Mouse (Mus musculus) right cerebral cortex, postnatal 36 days (tissue): ENCODE data around the gene Robo4.
A peak's percentile ranks its signal among the peaks of the same experiment; 100 is the strongest.

Experiments used
- DNase-seq, 2 experiments: peaks; one replicate each; pipeline ENCODE4 v3.0.0; 2022; ENCODE audit warnings: low spot score in 2 of 2, mixed read lengths in 1 of 2

Gene Robo4

DNA sequence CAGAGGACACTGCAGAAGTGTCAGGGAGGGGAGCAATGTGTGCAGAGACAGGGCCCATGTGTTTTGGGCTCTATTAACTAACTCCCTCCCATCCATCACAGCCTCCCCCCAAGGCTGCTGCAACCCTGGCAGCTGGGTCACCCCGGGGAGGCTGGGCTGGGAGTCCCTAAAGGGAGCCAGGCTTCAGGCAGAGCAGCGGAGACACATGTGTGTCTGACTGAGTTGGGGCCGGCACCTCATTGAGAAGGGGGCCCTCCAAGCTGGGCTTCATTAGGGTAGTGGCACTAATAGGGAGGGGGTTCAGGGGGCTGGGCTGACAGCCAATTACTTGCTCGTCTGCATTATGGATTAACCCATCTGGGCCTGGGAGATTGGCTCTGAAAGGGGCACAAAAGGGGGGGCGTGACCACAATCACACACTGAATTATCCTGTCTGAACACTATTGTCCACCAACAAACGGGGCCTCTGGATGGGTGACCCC is 52.4 kb downstream of the Robo4 start:
- DNase-seq: no peak

DNA sequence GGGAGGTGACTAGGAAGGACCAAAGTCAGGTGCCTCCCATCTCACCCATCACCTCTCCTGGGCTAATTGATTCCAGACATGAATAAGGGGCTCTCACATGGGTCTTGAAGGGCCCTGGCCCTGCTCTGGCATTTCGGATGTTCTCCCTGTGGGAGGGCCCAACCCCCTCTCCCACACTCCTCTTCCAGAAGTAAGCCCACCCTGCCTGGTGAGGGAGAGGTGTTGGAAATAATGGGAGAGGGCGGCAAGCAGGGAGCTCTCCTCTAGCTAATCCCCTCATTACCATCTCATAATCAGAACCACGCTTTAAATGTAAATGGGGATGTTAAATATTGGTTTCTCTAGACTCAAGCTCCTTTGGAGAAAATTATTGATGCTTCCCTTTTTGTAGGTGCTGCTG is 53.3 kb downstream of the Robo4 start:
- no peak for DNase-seq

DNA sequence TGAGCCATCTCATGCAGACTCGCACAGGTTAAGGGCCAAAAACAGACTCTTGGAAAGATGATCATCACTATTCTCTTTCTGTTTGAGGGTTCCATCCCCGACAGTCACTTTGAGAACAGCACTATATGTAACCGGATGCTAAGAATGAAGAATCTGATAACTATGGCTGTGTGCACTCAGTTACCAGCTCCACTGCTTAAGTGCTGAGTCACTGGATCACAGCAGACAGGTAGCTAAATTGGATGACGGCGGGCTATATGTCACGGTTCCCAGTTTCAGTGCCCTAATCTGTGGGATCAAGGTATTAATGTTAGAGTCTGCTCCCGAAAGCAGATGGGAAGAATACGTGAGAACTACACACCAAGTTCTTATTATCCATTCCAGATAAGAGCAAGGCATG is 54.2 kb downstream of the Robo4 start:
- DNase-seq: no peak

DNA sequence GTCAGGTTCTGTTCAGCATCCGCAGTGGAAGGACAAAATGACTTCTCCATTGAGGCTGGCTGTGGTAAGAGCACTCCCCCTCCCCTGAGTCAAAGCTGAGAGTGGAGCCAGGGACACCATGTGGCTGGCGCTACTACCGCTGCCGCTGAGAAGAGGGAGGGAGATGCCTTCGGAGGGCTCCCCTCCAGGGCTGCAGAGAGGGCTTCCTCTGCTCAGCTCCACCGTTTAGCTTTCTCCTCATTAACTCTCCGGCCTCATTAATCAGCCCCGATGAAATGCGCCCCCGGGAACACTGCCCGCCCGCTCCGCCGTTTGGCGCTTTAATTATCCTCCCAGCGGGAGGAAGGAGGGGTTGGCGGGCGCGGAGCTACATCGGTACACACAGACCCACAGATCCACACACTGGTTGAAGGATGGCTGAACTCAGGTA is 54.8 kb downstream of the Robo4 start:
- peak; percentile 28 to 34 for DNase-seq

DNA sequence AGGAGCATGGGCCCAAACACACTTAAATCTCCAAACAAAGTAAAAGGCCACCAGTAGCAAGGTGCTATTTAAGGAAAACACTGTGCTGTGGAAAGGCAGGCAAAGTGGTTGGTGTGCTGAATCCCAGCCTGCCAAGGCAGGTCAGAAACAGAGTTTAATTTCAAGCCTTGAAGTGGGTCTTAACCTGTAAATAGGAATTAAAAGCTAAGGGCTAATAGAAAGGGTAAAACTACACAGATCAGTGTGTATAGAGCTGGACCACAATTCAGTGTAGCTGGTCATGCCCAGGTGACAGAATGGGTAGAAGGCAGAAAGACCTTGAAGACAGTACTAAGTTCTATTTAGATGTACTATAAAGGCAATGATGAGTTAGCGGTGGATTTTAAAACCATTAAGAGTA is 55.5 kb downstream of the Robo4 start:
- DNase-seq: no peak

DNA sequence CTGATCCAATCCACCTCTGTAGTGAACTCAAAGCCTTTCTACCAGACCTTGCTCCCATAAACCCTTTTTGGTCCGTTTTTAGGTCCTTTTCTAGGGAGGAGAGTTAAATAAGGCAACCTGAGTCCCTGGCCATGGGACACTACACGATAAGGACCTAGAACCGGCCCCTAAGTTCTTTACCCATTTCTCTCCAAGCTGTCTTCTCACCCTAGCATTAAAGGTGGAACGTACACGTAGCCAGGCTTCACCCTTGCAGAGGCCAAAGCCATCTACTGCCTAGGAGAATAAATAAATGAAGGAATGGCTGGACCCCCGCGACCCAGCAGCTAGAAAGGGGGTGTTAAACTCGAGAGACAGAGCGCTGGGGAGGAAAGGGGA is 58.0 kb downstream of the Robo4 start:
- no peak for DNase-seq

DNA sequence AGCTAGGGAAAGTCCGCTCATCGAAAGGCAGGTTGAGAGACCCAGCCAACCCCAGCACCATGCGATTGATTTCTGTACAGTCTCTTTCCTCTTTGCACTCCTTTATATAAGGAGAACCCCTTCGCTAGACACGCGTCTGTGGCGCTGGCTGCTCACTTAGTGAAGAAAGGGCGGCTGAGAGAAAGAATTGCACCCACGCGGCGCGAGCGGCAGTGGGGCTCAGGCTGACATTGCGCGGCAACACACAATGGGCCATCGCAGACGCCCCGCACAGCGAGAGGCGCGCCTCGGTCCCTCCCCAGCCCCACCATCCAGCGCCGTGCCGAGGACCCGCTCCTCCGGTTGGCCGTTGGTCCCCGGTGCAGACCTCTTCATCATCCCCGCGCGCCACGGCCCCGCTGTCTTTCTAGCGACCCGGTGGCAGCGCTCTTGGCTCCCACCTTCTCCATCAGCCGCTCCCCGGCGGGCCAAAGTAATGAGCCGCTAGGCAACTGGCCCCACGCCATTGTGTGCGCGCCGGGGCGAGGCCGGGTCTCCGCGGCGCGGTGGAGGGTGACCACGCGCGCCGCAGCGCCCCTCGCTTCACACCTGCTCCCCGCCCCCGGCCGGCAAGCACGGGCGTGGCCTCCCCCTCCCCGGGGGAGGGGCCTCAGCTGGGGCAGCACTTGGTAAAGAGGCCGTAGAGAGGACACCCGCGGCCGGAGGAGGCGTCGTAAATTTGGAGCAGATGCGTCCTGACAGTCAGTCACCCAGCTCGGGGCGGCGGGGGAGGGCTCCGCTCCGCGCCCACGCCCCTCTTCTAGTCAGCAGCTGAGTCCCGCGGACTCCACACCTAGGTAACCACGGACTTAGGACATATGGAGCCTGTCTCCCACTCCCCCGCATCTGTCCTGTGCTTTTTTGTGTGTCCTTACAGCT is 58.6 kb downstream of the Robo4 start:
- DNase-seq: peak; percentile 52 to 55

DNA sequence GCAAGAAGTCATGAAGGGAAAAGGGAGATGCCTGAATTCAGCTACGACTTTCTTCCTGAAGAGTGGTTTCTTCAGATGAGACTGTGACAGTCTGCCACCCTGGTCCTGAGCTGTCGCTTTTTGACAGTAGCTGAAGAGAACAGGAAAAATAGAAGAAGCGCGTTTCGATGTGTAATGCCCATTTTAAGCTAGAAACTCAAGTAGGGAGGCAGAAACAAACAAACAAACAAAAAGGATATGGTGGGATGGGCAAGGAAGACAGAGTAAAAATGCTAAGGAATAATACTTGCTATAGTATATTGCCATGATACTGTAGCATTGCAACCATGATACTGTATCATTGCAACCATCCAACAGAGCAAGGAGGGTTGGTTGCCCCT is 59.3 kb downstream of the Robo4 start:
- DNase-seq: no peak

DNA sequence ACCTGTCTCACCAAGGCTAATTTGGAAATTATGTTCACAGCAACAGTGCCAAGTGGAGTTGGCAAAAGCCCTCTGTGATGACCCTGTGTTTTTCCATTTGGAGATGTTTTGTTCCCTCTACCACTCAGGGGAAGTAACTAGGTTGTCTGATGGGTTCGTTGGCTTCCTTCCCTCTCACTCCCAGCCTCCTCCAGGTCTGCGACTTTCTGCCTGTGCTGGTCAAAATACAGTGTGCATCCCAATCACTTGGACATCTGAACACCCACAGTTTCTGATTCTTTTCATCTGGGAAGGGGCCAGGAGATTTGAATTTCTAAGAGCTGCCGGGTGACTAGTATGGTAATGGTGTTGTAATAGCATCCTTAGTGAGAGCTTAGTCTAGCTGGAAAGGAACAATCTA is 59.9 kb downstream of the Robo4 start:
- no peak for DNase-seq

DNA sequence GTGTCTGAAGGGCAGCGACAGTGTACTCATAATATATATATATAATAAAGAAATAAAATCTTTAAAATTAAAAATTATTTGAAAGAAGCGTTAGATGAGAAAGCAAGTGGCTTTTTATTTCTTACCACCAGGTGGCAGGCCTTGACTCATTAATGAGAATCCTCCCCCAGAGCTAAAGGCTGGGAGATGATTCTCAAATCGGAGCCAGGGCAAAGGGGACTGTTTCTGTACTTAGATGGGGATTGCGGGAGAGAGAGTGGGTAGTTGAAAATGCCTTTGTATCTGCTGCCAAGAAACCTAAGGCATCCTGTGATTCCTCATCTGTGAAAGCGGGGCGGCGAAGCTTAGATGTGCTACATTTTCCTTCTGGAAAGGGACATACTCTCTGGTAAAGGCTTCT is 61.1 kb downstream of the Robo4 start:
- peak; percentile 16 to 18 for DNase-seq
